Mouse (Mus musculus) left cerebral cortex, adult 8-10 months (tissue): ENCODE data around the gene Col27a1. TPM values are rescaled to one million over a fixed set of nuclear protein-coding genes. Genes with fewer than 3 reads are reported as not detected.

Source experiments
- DNase-seq, 2 experiments: peaks; one replicate each; pipeline ENCODE4 v3.0.0; 2022; ENCODE audit warnings: low spot score in 2 of 2
- total RNA-seq, 4 experiments: library from RNA; stranded (reverse); gene quantifications; 2 replicates each; pipeline ENCODE4 v1.2.4; 2022

Gene Col27a1
- total RNA-seq, 4 experiments from 2014 or later, result 3.7 to 7.4 (median 5.4) TPM

DNA sequence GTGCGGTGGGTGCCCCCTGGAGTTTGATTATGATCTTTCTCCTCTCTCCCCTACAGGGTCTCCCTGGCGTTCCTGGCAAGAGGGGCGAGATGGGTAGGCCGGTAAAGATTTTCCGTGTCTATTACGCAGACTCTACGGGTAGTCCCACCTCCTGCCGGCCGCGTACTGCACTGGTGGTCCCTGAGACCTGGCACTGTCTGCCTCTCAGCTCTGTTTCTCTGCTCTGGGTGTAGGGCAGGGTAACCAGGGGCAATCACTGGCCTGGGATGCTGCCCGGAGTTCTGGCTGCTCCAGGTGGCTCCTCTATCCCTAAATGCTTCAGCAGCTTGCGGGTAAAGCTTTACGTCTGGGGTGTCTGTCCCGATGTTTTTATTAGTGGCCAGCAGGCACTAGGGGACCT lies 44.3 kb downstream of the Col27a1 start:
- no peak for DNase-seq

DNA sequence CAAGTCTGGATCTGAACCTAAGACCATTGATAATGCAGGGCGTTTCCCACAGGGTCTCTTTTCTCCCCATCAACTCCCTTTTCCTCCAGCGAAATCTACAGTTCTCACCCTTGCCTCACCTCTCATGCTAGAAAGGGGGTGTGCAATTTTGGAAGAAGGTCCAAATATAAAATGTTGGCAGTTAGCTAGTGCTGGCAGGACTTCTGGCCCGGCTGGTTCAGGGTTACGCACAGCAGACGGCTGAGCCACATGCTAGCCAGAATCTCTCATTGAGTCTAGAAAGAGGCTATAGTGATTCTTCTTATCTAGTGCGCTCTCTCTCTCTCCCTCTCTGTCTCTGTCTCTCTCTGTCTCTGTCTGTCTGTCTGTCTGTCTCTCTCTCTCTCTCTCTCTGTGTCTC lies 45.3 kb downstream of the Col27a1 start:
- DNase-seq, result no peak

DNA sequence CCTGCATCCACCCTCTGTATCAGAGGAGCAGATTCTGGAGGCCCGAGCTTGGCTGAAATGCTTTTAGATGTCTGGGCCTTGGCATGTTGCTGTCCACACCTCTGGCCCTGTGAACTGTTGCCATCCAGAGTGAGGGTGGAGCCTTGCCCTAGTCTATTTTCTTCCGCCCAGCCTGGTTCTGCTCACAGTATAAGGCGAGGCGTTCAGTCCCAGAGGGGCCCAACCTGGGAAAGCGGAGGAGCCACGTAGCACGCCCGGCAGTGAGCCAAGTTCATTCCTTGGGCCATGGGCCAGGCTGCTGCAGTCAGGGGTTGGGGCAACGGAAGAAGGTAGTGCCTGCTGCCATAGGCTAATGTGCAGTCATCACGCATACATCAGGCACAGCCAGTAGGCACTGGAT lies 46.7 kb downstream of the Col27a1 start:
- no peak for DNase-seq

DNA sequence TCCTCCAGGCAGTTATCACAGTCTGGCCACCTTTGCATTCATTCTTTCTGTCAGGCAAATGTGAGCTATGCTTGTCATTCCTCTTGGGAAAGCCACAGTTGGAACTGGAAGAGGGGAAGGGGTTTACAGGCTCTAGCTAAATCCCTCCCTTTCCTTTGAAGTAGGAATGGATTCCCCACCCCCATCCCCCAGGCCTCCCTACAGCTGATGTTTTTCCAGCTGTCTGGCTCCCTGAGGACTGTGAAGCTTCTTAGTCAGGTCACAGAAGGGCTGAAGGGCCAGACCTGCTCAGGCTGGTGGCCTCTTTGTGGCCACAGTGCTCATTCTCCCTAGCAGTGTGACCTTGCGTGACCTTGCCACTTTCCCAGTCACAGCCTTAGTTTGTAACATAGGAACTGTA lies 49.1 kb downstream of the Col27a1 start:
- no peak for DNase-seq

DNA sequence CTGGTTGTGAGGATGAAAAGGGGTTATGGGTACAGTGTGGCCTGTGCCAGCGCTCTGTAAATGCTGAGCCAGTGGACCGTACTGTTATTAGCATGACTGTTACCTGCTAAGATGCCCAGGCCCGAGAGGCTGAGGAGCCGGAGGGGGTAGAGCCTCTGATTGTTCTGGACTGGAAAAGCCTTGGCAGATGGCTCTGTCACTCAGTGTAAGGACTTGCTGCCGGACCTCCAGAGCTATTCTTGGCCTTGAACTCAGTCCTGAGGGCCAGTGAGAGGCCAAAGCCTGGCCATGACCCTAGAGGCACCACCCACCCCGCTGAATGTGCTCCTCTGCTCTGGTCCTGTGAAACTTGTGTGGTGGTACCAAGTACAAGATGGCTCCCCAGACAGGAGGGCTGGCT lies 52.5 kb downstream of the Col27a1 start:
- DNase-seq, result no peak

DNA sequence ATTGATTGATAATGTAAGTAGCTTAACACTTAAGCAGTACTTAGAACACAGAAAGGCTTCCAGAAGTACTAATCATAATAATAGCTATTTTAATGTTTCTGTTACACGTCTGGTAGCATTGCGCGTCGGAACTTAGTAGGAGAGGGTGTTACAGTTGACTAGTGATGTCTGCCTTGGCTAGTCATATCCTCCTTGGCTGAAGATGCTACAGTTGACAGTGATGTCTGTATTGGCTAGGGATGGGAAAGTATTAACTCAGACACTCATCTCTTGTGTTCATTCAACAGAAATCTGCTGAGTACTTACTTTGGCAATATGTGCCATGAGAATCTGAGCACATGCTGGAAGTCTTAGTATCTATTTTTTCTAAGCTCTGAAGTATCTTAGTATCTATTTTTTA lies 53.3 kb downstream of the Col27a1 start:
- no peak for DNase-seq

DNA sequence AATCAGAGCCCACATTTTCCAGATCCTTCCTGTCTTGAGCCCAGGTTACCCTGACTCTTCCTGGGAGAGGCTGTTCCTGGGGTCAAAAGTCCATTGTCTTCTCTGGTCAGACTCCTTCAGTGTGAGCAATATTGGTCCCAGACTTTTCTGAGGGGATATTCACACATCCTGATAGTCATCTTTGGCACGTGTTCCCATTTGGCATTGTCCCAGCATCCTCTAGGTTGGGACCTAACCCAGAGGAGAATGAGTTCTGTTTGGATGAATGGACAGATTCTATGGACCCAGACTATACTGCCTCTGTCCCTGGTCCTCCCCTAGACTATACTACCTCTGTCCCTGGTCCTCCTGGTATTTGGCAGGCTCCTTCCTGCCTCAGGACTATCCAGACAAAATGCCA lies 53.8 kb downstream of the Col27a1 start:
- DNase-seq, result no peak

DNA sequence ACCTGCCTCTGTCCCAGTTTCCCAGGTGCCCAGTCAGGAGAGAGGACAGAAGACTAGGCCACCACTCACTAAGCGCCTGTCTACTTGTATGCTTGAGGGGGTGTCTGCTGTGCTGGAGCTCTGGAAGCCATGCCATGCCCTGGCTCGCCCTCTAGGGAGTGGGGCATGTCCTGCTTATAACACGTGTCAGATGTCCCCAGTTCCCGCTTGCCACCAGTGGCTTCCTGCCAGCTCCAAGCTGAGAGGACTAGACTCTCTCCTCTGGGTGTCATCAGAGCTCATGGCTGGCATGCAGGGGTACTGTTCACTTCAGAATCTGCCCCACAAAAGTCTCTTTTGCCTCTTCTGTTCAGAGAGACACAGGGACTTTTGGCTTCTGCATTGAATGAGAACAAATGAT lies 55.0 kb downstream of the Col27a1 start:
- DNase-seq, result no peak

DNA sequence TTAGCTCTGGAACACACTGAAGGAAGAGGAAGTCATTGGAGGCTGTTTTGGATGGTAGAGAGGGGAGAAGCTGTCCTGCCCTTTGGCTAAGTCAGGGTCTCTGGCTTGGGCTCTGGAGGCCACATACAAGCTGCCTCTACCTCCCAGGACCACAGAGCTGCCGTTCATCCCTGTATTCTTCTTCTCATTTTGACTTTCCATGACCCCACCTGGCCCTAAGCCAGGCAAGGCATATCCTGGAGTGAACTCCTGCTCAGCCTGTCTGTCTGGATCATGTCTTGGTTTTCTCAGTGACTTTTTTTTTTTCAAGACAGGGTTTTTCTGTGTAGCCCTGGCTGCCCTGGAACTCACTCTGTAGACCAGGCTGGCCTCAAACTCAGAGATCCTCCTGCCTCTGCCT lies 60.7 kb downstream of the Col27a1 start:
- DNase-seq, result no peak

DNA sequence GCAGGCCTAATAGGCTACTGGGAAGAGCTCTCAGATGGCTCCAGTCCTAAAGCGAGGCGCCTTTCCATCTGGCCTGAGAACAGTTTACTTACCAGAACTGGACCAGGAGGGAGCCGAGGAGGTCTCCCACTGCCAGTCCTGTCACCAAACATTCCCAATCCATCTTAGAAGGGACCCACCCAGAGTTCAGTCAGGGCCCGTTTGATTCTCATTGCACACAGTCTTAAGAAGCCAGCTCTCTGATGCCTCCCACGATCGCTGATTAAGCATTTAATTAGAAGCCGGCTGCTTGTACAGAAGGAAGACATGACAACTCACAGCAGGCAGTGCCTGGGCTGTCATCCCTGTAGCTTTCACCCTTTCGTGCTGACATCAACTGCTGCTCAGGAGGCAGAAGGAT lies 61.4 kb downstream of the Col27a1 start:
- no peak for DNase-seq

DNA sequence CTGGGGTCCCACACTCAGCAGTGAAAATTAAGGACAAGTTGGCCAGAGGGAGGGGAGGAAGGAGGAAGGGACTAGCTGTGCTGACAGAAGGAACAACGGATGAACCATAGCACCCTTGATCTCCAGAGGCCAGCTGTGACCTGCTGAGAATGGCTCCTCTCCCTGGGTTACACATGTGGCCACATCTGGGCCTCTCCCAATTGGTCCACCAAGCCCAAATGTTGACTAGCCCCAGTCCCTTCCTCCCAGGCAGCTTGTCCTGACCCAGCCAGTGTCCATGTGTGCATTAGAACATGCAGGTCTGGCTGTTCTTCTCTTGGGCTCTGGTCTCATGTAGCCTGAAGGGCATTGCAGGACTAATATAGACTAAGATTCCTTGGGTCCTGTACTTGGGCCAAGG lies 62.8 kb downstream of the Col27a1 start:
- no peak for DNase-seq

DNA sequence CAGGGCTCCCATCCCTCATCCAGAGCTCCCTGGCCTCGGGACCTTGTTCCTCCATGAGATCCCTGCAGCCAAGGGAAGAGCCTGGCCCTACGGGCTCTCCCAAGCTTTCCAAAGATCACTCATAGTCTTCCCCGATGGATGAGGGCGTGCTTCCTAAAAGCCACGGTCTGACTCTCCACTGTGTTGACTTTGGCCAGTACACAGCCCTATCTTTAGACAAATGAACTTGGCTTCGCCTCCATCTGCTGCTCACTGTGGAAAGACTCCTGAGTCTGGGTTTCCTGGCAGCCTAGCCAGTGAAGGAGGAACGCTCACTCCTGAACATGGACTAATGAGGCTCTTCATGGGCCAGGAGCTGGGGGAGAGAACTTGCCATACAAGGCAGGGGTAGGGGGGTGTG lies 65.0 kb downstream of the Col27a1 start:
- no peak for DNase-seq

DNA sequence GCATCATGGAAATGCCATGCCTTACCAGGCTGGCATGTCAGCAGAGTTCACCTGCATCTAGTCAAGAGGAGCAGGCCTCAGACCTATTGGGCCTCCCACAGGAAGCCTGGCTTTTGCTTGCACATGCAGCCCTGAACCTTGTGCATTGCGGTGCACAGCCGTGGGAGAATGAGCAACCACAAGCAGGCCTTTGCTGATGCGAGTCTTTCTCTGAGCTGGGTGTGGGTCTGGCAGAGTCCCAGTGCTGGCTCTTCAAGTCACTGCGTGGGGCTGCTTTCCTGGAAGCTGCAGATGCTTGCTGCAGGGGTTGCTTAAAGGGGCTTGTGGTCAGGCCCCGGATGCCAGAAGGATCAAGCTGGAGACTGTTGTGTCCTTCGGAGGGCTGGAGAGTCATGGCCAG lies 67.9 kb downstream of the Col27a1 start:
- no peak for DNase-seq

DNA sequence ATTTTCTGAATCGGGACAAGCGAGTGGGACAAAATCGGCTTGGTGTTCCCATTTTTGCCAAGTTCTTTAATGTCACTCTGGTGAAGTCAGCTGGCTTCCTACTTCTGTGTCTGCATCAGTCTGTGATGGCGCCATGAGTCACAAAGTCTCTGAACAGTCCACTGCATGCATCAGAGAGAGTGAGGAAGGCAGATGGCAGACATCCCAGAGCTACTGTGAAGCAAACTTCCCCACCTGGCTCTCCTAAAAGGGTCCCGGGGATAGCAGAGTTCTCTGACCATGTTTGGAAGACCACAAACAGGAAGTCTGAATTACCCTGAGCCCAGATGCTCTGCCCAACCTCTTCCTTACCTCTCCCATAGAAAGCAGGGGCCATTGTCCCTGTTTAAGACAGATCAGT lies 69.5 kb downstream of the Col27a1 start:
- DNase-seq, result peak in 1 of 2 experiments; percentile 30

DNA sequence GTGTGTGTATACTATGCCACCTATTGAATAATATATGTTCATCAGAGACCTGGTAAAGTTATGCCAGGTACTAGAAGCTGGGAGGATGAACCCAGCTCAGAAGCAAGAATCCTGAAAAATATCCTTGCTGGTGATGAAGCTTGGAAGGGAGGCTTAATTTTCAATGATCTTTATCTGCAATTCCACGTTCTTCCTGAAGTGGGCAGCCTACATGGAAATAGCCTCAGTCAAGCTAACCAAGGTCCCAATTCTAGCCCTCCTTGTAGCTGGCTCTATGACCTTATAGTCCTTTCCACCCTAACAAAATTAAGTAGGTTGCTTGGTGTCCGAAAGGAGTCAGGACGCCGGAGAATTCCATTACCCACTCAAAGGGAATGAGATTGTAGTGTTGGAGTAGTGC lies 72.2 kb downstream of the Col27a1 start:
- no peak for DNase-seq

DNA sequence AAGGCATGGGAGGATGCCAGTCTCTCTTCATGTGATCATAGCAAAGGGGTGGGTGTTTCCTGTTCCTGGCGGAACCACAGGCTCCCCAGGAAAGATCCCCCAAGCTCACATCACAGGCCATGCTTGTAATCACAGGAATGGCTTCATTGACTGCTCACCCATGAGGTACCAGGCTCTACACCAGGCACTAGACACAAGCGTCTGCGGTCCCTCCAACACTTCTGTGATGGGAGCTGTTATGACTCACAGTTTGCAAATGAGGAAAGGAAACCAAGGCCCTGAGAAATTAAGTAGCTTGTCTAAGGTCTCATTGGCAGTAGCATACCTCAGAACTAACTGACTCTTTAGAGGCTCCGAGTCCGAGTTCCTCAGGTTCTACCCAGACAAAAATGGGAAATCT lies 74.7 kb downstream of the Col27a1 start:
- no peak for DNase-seq

DNA sequence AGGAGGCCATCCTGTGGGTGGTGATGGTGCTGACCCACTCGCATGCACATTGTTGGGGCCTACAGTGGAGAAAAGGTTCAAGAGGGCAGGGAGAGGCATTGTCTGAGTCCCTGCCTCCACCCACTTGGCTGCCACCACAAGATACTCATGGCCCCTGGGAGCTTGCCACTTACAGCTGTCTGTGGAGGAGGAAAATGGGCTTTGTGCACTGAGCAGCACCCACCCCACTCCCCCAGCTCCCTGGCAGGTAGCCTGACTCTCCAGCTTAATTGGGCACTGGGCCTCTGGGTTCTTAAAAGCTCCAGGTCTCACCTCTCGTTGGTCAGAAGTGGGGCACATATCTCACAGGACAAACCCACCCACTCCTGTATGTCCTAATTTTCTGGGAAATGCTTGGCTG lies 76.3 kb downstream of the Col27a1 start:
- peak; percentile 10 to 57 for DNase-seq

DNA sequence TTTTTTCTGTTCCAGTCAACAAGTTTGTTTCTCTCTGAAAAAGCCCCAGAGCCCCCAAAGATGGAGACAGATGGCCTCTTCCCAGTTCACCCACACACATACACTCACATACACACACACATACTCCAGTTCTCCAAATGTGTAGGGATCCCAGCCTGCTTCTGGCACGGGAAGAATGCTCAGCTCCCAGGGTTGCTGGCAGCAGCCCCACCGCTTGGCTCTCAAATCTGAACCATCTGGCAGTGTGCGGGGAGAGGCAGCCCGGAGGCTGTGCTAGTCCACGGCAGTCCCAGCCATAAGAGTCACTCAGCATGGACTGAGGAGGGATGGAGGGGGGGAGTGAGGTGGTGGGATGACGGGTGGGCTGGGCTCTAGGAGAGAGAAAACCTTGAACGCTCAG lies 77.3 kb downstream of the Col27a1 start:
- peak; percentile 68 to 96 for DNase-seq

DNA sequence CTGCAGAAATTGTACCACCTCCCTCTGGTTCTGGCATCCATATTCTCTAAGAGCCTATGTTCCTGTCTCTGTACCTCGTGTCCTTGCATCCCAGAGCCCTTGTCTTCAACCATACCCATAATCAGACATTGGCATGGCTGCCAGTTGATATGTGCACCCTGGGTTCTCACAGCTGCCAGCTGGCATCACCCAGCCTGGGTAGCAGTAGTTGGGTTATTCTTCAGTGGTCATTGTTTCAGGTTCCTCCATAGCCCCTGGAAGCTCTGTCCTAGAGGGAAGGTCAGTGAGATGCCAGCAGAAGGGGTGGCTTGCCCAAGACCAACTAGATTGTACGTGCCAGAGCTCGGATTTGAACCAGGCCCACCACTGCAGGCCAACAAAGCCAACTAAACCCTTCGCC lies 77.9 kb downstream of the Col27a1 start:
- peak in 1 of 2 experiments; percentile 14 for DNase-seq

DNA sequence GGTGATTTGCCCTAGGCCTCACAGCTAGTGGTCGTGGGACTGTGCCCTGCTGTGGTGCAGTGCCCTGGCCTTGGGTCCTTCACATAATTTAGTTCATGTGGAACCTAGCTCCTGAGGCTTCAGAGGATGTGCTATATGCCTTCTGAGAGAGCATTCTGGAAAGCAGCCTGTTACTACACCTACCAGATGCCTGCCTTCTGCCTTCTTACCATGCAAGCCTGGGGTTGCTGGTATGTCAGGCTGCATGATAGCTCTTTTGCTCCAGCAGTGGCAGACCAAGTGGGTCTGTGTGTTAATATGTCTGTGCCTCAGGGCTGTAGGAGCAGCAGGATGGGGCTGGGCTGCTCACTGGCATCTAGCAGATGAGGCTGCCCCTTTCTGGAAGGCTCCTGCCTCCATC lies 81.8 kb downstream of the Col27a1 start:
- DNase-seq, result peak in 1 of 2 experiments; percentile 19

DNA sequence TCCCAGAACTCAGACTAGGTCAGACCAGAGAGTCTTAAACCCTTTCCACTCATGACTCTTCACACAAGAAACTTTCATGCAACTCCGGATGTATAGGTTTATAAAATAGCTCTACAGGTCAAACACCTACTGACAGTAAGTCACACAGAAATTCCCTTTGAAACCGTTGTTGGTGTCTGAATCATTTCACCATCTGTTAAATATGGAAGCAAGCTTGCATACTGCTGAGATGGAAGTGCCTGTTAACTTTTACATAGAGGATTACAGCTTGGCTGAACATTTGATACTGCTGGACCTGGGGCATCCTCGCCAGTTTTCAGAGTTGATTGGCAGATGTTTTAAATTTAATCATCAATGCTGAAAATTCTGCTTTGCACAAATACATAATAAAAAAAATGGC lies 82.5 kb downstream of the Col27a1 start:
- DNase-seq, result no peak

DNA sequence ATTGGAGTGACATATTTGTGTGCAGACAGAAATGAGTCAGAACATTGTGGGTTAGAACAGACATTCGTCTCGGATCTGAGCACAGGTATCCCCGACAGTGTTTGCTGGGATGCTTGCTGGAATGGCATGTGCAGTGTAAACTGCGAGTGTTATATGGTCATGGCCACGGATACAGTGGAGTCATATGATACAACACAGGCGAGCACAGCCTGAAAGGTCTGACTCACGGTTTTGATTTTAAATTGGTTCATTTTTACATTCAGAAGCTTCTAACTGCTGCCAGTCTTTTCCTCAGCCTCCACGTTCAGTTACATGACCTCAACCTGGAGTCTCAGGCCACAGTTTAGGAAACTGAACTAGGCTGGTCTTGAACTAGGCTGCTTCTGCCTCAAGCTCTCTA lies 83.1 kb downstream of the Col27a1 start:
- DNase-seq, result no peak

DNA sequence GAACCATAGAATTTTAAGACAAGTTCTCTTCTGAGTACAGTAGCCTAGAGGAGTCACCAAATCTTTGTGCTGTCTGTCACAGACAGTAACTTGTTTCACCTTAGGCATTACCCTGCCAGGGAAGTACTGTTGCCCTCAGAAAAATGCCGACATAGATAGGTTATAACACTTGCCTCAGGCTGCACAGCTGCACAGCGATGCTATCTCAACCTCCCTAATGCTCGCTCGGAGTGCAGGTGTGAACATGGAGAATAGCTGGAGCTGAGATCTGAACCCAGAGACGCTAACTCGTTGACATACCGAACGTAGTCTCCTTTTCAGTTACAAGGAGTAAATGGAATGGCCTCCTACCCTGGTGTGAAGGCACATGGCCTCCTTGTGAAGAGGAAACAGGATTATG lies 84.4 kb downstream of the Col27a1 start:
- no peak for DNase-seq

DNA sequence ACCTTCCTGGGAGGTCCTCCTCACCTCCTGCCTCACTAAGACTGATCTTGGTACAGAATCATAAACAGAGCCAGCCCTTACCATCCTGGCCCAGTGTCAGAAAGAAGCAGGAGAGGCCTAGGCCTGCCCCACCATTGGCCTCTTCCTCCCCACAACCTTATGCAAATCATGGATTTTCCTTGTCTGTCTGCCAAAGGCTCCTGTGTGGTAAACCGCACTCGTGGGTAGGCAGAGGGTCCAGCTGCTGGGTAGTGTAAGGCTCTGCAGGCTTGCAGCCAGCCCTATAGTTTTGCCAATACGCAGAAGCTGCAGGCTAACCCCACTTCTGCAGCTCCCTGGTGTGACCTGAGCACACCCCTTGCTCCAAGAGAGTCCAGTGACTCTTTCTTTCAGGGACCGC lies 88.8 kb downstream of the Col27a1 start:
- DNase-seq, result no peak
